Mouse (Mus musculus): ENCODE results near the gene Ush1g. TPM values are rescaled to one million over a fixed set of nuclear protein-coding genes. Genes with fewer than 3 reads are reported as not detected.

Ush1g gene
- polyA plus RNA-seq, 1 experiment from 2014 or later: 0.16 TPM

DNA sequence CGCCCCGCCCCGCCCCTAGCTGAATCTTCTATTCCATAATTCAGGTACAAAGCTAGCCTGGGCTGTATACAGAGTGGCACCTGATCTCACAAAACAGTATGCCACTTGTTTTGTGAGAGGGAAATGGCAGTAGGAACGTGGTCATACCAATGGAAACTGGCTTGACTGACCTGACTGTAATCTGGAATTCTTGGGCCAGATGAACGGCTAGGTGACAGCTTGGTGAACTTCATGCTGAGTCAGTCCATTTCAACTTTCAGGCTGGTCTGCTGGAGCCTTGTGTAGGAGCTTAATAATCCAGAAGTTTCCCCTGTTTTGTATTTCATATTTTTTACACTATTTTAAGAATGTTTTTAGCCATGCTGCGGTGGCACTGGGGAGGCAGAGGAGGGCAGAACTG is 43.7 kb downstream of the Ush1g start:
- no peak overlapping the region for H3K27ac ChIP-seq (ENCODE audit: low read depth, low read length)
- no peaks in the 10 kb centered on the region for H3K9me3 ChIP-seq (ENCODE audit: control insufficient read depth, low read length)
- H3K27me3 ChIP-seq (ENCODE audit: control insufficient read depth, insufficient read depth, low read length): no peaks in the 10 kb centered on the region
- H3K36me3 ChIP-seq (ENCODE audit: control insufficient read depth, insufficient read depth, low read length): no peaks in the 10 kb centered on the region
- peak overlapping the region; percentile 68 for H3K4me2 ChIP-seq (ENCODE audit: low read depth, low read length)
- no peak overlapping the region for H3K4me3 ChIP-seq (ENCODE audit: low read depth, low read length)
- no peak overlapping the region for H3K9ac ChIP-seq (replicated peaks; ENCODE audit: low read depth, low read length)
- H3K4me1 ChIP-seq (ENCODE audit: control insufficient read depth, insufficient read depth, low read length): peaks cover 9% of the 10 kb centered on the region
- 77% methylated on average over 6 of the region's 6 CpGs for WGBS
- ATAC-seq (ENCODE audit: low read depth): no peak

DNA sequence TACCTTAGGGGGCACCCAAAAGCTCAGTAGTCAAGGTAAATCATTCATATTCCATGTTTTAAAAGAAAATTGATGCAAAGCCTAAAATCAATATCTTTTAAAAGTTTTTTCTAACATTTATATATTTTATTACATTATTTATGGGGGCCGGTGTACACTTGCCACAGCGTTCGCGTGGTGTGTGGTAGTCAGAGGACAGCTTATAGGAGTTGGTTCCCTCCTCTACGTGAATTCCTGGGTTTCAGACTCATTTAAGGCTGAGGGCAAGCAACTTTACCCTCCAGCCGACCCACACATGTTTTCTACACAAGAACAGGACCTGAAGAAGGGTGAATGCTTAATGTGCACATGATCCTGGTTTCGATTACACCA is 44.3 kb downstream of the Ush1g start:
- WGBS: 17% methylated on average over 7 of the region's 7 CpGs
- Histone ChIP-seq H3K4me2 (ENCODE audit: low read depth, low read length) (peak overlapping the region; percentile 68), H3K9ac (replicated peaks; ENCODE audit: low read depth, low read length) (peak overlapping the region; percentile 51), H3K4me1 (ENCODE audit: control insufficient read depth, insufficient read depth, low read length) (peaks cover 9% of the 10 kb centered on the region), H3K27ac (ENCODE audit: low read depth, low read length) (peak overlapping the region; percentile 75), H3K4me3 (ENCODE audit: low read depth, low read length) (peak overlapping the region; percentile 55), H3K9me3 (ENCODE audit: control insufficient read depth, low read length) (no peaks in the 10 kb centered on the region), H3K27me3 (ENCODE audit: control insufficient read depth, insufficient read depth, low read length) (no peaks in the 10 kb centered on the region), H3K36me3 (ENCODE audit: control insufficient read depth, insufficient read depth, low read length) (no peaks in the 10 kb centered on the region)
- no peak for ATAC-seq (ENCODE audit: low read depth)

GRCm38 (mm10) chr11:115276780-115277603 is 44.8 kb downstream of the Ush1g start, which contains the start of gene Fdxr:
Gene Fdxr, minus strand, starts transcription at chr11:115277050.
- Histone ChIP-seq H3K4me3 (ENCODE audit: low read depth, low read length) (peak within 1 kb of the TSS; percentile 55), H3K9ac (replicated peaks; ENCODE audit: low read depth, low read length) (peak within 1 kb of the TSS; percentile 61), H3K36me3 (ENCODE audit: control insufficient read depth, insufficient read depth, low read length) (no peaks in the 10 kb centered on the region), H3K4me1 (ENCODE audit: control insufficient read depth, insufficient read depth, low read length) (peaks cover 9% of the 10 kb centered on the region), H3K27me3 (ENCODE audit: control insufficient read depth, insufficient read depth, low read length) (no peaks in the 10 kb centered on the region), H3K9me3 (ENCODE audit: control insufficient read depth, low read length) (no peaks in the 10 kb centered on the region), H3K27ac (ENCODE audit: low read depth, low read length) (peak within 1 kb of the TSS; percentile 91), H3K4me2 (ENCODE audit: low read depth, low read length) (peak within 1 kb of the TSS; percentile 77)
- ATAC-seq (ENCODE audit: low read depth): peak; percentile 96
- whole genome bisulfite sequencing: under 1% methylated on average over 42 of the region's 42 CpGs

- no peaks in the 10 kb centered on the region; the same call in none of the 2 replicates for H3K36me3 ChIP-seq (ENCODE audit: control insufficient read depth, insufficient read depth, low read length)
- no peak for ATAC-seq (ENCODE audit: low read depth)
- peak overlapping the region; percentile 77 for H3K4me2 ChIP-seq (ENCODE audit: low read depth, low read length)
- no peaks in the 10 kb centered on the region for H3K9me3 ChIP-seq (ENCODE audit: control insufficient read depth, low read length)
- H3K9ac ChIP-seq (replicated peaks; ENCODE audit: low read depth, low read length): peak overlapping the region; percentile 61; the same call in 1 of the 2 replicates
- H3K4me3 ChIP-seq (ENCODE audit: low read depth, low read length): peak overlapping the region; percentile 55
- peaks cover 9% of the 10 kb centered on the region for H3K4me1 ChIP-seq (ENCODE audit: control insufficient read depth, insufficient read depth, low read length)
- 53% methylated on average over 3 of the region's 3 CpGs for WGBS
- peak overlapping the region; percentile 91 for H3K27ac ChIP-seq (ENCODE audit: low read depth, low read length)
- no peaks in the 10 kb centered on the region for H3K27me3 ChIP-seq (ENCODE audit: control insufficient read depth, insufficient read depth, low read length)
Measured at GRCm38 (mm10) chr11:115275954-115276353, 45.9 kb downstream of the Ush1g start.

DNA sequence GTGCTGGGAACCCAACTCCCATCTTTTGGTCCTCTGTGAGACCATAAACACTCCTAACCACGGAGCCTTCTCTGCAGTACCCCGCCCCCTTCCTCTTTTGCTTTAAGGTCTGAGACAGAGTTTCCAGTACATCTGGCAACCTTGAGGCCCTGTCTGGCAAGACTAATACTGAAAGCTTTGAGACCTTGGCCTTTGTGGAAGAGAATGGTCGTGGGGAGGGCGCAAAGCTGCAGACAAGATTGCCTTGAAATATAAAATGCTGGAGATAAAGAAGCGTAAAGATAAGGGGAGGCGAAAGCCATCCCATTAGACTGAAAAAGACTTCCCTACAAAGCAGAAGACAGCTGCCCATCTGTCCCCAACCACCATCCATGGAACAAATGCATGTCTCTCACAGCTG is 46.3 kb downstream of the Ush1g start:
- Histone ChIP-seq H3K9me3 (ENCODE audit: control insufficient read depth, low read length) (no peaks in the 10 kb centered on the region), H3K9ac (replicated peaks; ENCODE audit: low read depth, low read length) (no peak overlapping the region), H3K4me3 (ENCODE audit: low read depth, low read length) (no peak overlapping the region), H3K27ac (ENCODE audit: low read depth, low read length) (no peak overlapping the region), H3K4me1 (ENCODE audit: control insufficient read depth, insufficient read depth, low read length) (peaks cover 9% of the 10 kb centered on the region), H3K27me3 (ENCODE audit: control insufficient read depth, insufficient read depth, low read length) (no peaks in the 10 kb centered on the region), H3K4me2 (ENCODE audit: low read depth, low read length) (peak overlapping the region; percentile 77), H3K36me3 (ENCODE audit: control insufficient read depth, insufficient read depth, low read length) (no peaks in the 10 kb centered on the region; the same call in none of the 2 replicates)
- no peak for ATAC-seq (ENCODE audit: low read depth)
- 86% methylated on average over 6 of the region's 6 CpGs for WGBS

DNA sequence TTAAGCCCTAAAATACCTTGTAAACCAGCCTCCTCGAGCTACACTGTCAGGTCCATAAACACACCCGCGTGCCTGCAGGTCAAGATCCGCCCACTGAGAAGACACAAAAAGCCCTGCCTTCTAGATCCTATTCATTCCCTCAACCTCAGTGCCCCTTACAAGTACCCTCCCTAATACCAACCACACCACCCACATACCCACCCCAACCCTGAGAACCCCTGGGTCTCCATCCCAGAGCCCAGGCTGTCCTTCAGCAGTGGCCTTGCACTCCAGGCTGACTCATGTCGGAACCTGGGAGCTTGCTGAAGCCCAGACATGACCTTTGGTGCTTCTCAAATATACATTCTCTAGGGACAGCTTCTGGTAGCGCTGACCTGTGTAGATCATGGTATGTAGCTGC is 47.1 kb downstream of the Ush1g start:
- Histone ChIP-seq H3K4me3 (ENCODE audit: low read depth, low read length) (no peak overlapping the region), H3K4me1 (ENCODE audit: control insufficient read depth, insufficient read depth, low read length) (peaks cover 9% of the 10 kb centered on the region), H3K9me3 (ENCODE audit: control insufficient read depth, low read length) (no peaks in the 10 kb centered on the region), H3K27ac (ENCODE audit: low read depth, low read length) (no peak overlapping the region), H3K9ac (replicated peaks; ENCODE audit: low read depth, low read length) (no peak overlapping the region), H3K27me3 (ENCODE audit: control insufficient read depth, insufficient read depth, low read length) (no peaks in the 10 kb centered on the region), H3K4me2 (ENCODE audit: low read depth, low read length) (no peak overlapping the region), H3K36me3 (ENCODE audit: control insufficient read depth, insufficient read depth, low read length) (no peaks in the 10 kb centered on the region; the same call in none of the 2 replicates)
- 79% methylated on average over 6 of the region's 6 CpGs for WGBS
- ATAC-seq (ENCODE audit: low read depth): no peak

GRCm38 (mm10) chr11:115274178-115274577 is 47.7 kb downstream of the Ush1g start:
- Histone ChIP-seq H3K27ac (ENCODE audit: low read depth, low read length) (no peak overlapping the region), H3K4me1 (ENCODE audit: control insufficient read depth, insufficient read depth, low read length) (peaks cover 9% of the 10 kb centered on the region), H3K4me2 (ENCODE audit: low read depth, low read length) (no peak overlapping the region), H3K9ac (replicated peaks; ENCODE audit: low read depth, low read length) (no peak overlapping the region), H3K27me3 (ENCODE audit: control insufficient read depth, insufficient read depth, low read length) (no peaks in the 10 kb centered on the region), H3K4me3 (ENCODE audit: low read depth, low read length) (no peak overlapping the region), H3K36me3 (ENCODE audit: control insufficient read depth, insufficient read depth, low read length) (peaks cover 5% of the 10 kb centered on the region), H3K9me3 (ENCODE audit: control insufficient read depth, low read length) (no peaks in the 10 kb centered on the region)
- 87% methylated on average over 7 of the region's 7 CpGs for WGBS
- ATAC-seq (ENCODE audit: low read depth): no peak

DNA sequence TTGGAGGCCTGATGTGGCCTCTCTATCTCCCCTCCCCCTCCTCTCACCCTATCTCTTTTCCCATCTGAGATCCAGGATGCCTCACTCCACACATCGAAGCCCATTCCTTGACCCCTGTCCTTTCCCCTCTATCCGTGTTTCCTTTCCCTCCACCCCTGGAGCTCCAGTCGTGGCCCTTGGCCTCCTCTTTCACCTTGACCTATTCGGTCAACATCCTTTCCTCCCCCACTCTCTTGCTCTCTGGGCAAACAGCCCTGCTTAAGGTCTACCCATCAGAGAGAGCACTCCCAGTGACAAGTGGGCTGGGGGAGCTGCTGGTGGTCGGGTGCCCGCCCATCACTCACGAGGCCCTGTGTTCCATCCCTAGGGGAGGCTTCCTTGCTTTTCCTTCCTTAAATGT is 48.1 kb downstream of the Ush1g start:
- H3K4me2 ChIP-seq (ENCODE audit: low read depth, low read length): no peak overlapping the region
- peaks cover under 1% of the 10 kb centered on the region; the same call in 1 of the 2 replicates for H3K27me3 ChIP-seq (ENCODE audit: control insufficient read depth, insufficient read depth, low read length)
- no peak overlapping the region for H3K4me3 ChIP-seq (ENCODE audit: low read depth, low read length)
- H3K9me3 ChIP-seq (ENCODE audit: control insufficient read depth, low read length): no peaks in the 10 kb centered on the region
- peaks cover 7% of the 10 kb centered on the region for H3K36me3 ChIP-seq (ENCODE audit: control insufficient read depth, insufficient read depth, low read length)
- WGBS: 76% methylated on average over 7 of the region's 7 CpGs
- H3K9ac ChIP-seq (replicated peaks; ENCODE audit: low read depth, low read length): no peak overlapping the region
- peaks cover 9% of the 10 kb centered on the region for H3K4me1 ChIP-seq (ENCODE audit: control insufficient read depth, insufficient read depth, low read length)
- ATAC-seq (ENCODE audit: low read depth): no peak
- no peak overlapping the region for H3K27ac ChIP-seq (ENCODE audit: low read depth, low read length)

- ATAC-seq (ENCODE audit: low read depth): no peak
- H3K9me3 ChIP-seq (ENCODE audit: control insufficient read depth, low read length): no peaks in the 10 kb centered on the region
- no peak overlapping the region for H3K27ac ChIP-seq (ENCODE audit: low read depth, low read length)
- 73% methylated on average over 10 of the region's 10 CpGs for WGBS
- H3K27me3 ChIP-seq (ENCODE audit: control insufficient read depth, insufficient read depth, low read length): peaks cover 8% of the 10 kb centered on the region
- no peak overlapping the region for H3K9ac ChIP-seq (replicated peaks; ENCODE audit: low read depth, low read length)
- H3K4me1 ChIP-seq (ENCODE audit: control insufficient read depth, insufficient read depth, low read length): peaks cover 9% of the 10 kb centered on the region
- no peak overlapping the region for H3K4me3 ChIP-seq (ENCODE audit: low read depth, low read length)
- peaks cover 10% of the 10 kb centered on the region for H3K36me3 ChIP-seq (ENCODE audit: control insufficient read depth, insufficient read depth, low read length)
- H3K4me2 ChIP-seq (ENCODE audit: low read depth, low read length): no peak overlapping the region
Measured at GRCm38 (mm10) chr11:115272894-115273498, 48.8 kb downstream of the Ush1g start.

All from neural tube, embryonic 14.5 days (tissue).